Comparison of ENCODE assay signal across 14 mouse cellular contexts in the genomic region with DNA sequence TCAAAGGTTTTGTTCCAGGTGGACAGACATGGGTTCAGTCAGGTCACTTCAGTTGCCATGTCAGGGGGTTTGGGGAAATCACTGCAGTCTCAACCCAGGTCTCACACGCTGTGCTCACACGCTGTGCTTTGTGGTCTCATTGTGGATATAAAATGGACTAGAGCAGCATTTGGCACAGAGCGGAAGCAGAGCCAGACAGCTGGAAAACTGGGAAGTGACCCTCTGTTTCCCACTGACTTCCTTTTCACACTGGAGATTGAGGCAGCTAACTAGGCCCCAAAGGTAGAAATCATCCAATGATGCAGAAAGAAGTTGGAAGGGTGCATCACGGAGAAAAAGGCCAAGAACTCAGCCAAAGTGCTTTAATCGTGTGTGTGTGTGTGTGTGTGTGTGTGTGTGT.
"Had no signal": no experiment of that assay in that cellular context is flagged by ENCODE, and none has a peak within 500 bp of the region (broad histone marks: within the 10 kb centered on the region; RNA-seq: fewer than 3 reads in every experiment).

No protein-coding gene starts in this region.

- H3K4me3 ChIP-seq: limb, embryonic 15.5 days; liver, embryonic 13.5 days; lung, embryonic 15.5 days; megakaryocyte, embryonic 14.5 days; midbrain, embryonic 12.5 days; neural tube, embryonic 12.5 days had no signal

- H3K9me3 ChIP-seq: limb, embryonic 15.5 days; liver, embryonic 13.5 days; lung, embryonic 15.5 days; midbrain, embryonic 12.5 days; neural tube, embryonic 12.5 days had no signal

- H3K4me1 ChIP-seq: limb, embryonic 15.5 days; liver, embryonic 13.5 days; lung, embryonic 15.5 days; megakaryocyte, embryonic 14.5 days; neural tube, embryonic 12.5 days had no signal

- DNase-seq: kidney, adult 8-10 months; kidney, postnatal 36 days; liver, embryonic 13.5 days; liver, postnatal 0 days; lung, postnatal 14 days; right cerebral cortex, postnatal 14 days; thymus, postnatal 36 days had no signal

- H3K4me2 ChIP-seq: limb, embryonic 15.5 days; liver, embryonic 13.5 days; lung, embryonic 15.5 days; midbrain, embryonic 12.5 days; neural tube, embryonic 12.5 days had no signal

- H3K27me3 ChIP-seq: limb, embryonic 15.5 days; liver, embryonic 13.5 days; lung, embryonic 15.5 days; midbrain, embryonic 12.5 days; neural tube, embryonic 12.5 days had no signal

- ATAC-seq: liver, postnatal 0 days had no signal

- H3K36me3 ChIP-seq: limb, embryonic 15.5 days; liver, embryonic 13.5 days; lung, embryonic 15.5 days; midbrain, embryonic 12.5 days; neural tube, embryonic 12.5 days had no signal

- H3K27ac ChIP-seq: kidney, postnatal 0 days; limb, embryonic 15.5 days; liver, embryonic 13.5 days; lung, embryonic 15.5 days; macrophage; midbrain, embryonic 12.5 days; neural tube, embryonic 12.5 days had no signal

- H3K9ac ChIP-seq: limb, embryonic 15.5 days; liver, embryonic 13.5 days; liver, postnatal 0 days; lung, embryonic 15.5 days; midbrain, embryonic 12.5 days; neural tube, embryonic 12.5 days had no signal
